Mouse (Mus musculus) brain, embryonic 14.5 days (tissue): ENCODE data around the gene Plekha6. TPM values are rescaled to one million over a fixed set of nuclear protein-coding genes. Genes with fewer than 3 reads are reported as not detected.

Experiments
- DNase-seq: peaks from one replicate; pipeline ENCODE4 v3.0.0-alpha.2; 2011; ENCODE audit warnings: low read depth
- CTCF ChIP-seq: fragments of 200-500 bp; IDR thresholded peaks from 2 replicates; pipeline ENCODE4 v1.5.1; 2012; ENCODE audit warnings: inconsistent platforms, mild to moderate bottlenecking, moderate library complexity, borderline replicate concordance; ENCODE audit not compliant: insufficient read depth, insufficient read length; ENCODE audit errors: extremely low read depth
- POLR2A ChIP-seq: fragments of 200-500 bp; IDR thresholded peaks from 2 replicates; pipeline ENCODE4 v1.6.1; 2012; ENCODE audit warnings: mild to moderate bottlenecking, inconsistent platforms, borderline replicate concordance; ENCODE audit not compliant: poor library complexity, insufficient read depth, insufficient read length, severe bottlenecking; ENCODE audit errors: extremely low read depth
- polyA plus RNA-seq: library from polyadenylated mRNA; depleted of rRNA; stranded (reverse); fragments of >200 nt; gene quantifications from 2 replicates; pipeline ENCODE4 v1.2.3, GENCODE M21; 2012

The Plekha6 gene
- polyA plus RNA-seq, 1 experiment = 78.3 TPM

GRCm38 (mm10) chr1:133170196-133170595, 6.2 kb downstream of the Plekha6 start:
- peak; percentile 22 for DNase-seq
- TF ChIP-seq POLR2A = no peak
- no peak for TF ChIP-seq CTCF

GRCm38 (mm10) chr1:133171357-133171756, 7.3 kb downstream of the Plekha6 start:
- no peak for DNase-seq
- no peak for TF ChIP-seq CTCF
- no peak for TF ChIP-seq POLR2A

GRCm38 (mm10) chr1:133175150-133175549, 11.1 kb downstream of the Plekha6 start:
- TF ChIP-seq CTCF = no peak
- TF ChIP-seq POLR2A = no peak
- DNase-seq = no peak

GRCm38 (mm10) chr1:133177480-133178172, 13.6 kb downstream of the Plekha6 start:
- TF ChIP-seq POLR2A = no peak
- TF ChIP-seq CTCF = peak; percentile 98
- DNase-seq = peak; percentile 83

GRCm38 (mm10) chr1:133178732-133179440, 14.9 kb downstream of the Plekha6 start:
- TF ChIP-seq POLR2A = no peak
- no peak for TF ChIP-seq CTCF
- DNase-seq = peak; percentile 79

GRCm38 (mm10) chr1:133181072-133182015, 17.3 kb downstream of the Plekha6 start:
- peak; percentile 98 for DNase-seq
- TF ChIP-seq POLR2A = 0 out of 2 replicates have a peak, but pooled peaks have one; percentile 1
- peak; percentile 96 for TF ChIP-seq CTCF

GRCm38 (mm10) chr1:133182016-133182705, 18.2 kb downstream of the Plekha6 start:
- DNase-seq = peak; percentile 89
- peak; percentile 10; the same call in 1 of the 2 replicates for TF ChIP-seq CTCF
- TF ChIP-seq POLR2A = no peak

GRCm38 (mm10) chr1:133182706-133183095, 18.7 kb downstream of the Plekha6 start:
- peak; percentile 96 for DNase-seq
- TF ChIP-seq CTCF (no peak), POLR2A (peak; percentile 38; the same call in 1 of the 2 replicates)

- TF ChIP-seq POLR2A (no peak), CTCF (no peak)
- peak; percentile 95 for DNase-seq
These were observed 19.3 kb downstream of the Plekha6 start for GRCm38 (mm10) chr1:133183141-133183925.
